Mouse (Mus musculus) C2C12 (cell line): ENCODE results near the gene Rnase4.

Experiments used
- CEBPB ChIP-seq: IDR thresholded peaks from one replicate; pipeline ENCODE4 v1.6.1; 2011; ENCODE audit warnings: low read depth, mild to moderate bottlenecking, control low read depth, moderate library complexity
- CTCF ChIP-seq: IDR thresholded peaks from one replicate; pipeline ENCODE4 v1.5.1; 2011; ENCODE audit not compliant: control insufficient read depth, insufficient read depth, insufficient read length
- FOSL1 ChIP-seq: IDR thresholded peaks from one replicate; pipeline ENCODE4 v1.8.0; 2011; ENCODE audit warnings: mild to moderate bottlenecking, low read length; ENCODE audit not compliant: poor library complexity, insufficient read depth, severe bottlenecking
- MAX ChIP-seq: IDR thresholded peaks from one replicate; pipeline ENCODE4 v1.6.1; 2011; ENCODE audit warnings: mild to moderate bottlenecking, control low read depth
- MYOD1 ChIP-seq: IDR thresholded peaks from one replicate; pipeline ENCODE4 v1.6.1; 2011; ENCODE audit warnings: low read depth; ENCODE audit not compliant: control insufficient read depth, insufficient read length
- MYOG ChIP-seq: IDR thresholded peaks from one replicate; pipeline ENCODE4 v1.6.1; 2011; ENCODE audit not compliant: control insufficient read depth, insufficient read length; ENCODE audit errors: extremely low read depth
- USF1 ChIP-seq: IDR thresholded peaks from one replicate; pipeline ENCODE4 v1.6.1; 2011; ENCODE audit warnings: low read depth, mild to moderate bottlenecking, control low read depth, moderate library complexity

DNA sequence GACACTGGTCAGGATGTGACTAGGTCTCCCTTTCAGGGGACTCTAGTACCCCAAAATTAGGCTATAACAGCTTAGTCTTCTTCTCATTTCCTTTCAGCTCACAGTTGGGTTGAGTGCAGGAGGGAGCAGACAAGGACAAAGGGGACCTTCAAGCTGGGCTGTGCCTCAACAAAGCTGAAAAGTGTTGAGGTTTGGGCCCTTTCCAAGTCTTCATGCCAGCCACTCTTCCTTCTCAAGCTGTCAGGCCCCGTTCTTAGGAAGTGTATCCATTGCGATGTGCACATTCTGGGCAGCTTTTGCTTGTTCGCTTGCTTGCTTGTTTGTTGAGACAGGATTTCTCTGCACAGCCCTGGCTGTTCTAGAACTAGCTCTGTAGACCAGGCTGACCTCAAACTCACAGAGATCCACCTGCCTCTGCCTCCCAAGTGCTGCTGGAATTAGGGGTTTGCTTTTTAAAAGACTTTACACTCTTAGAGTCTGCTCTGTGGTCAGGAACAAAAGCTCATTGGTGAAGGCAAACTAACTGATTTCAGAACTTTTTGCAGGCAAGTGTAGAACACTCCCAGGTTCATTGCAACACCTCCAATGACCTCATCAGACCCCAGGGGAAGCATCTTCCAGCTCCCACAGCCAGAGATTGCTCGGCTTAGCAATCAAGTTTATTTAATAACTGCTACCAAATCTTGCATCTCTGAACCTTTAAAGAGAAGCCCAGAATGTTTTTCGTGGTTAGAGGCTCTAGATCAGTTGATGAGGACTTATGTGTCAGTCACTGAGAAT is 3.4 kb downstream of the Rnase4 start:
- TF ChIP-seq MYOD1 (no peak), CTCF (no peak), USF1 (no peak), FOSL1 (no peak), MAX (no peak), MYOG (no peak), CEBPB (peak; percentile 12)
